Mouse (Mus musculus) liver, embryonic 14 days (tissue): ENCODE measurements around the gene Cenpk. TPM values are rescaled to one million over a fixed set of nuclear protein-coding genes. Genes with fewer than 3 reads are reported as not detected.

Experiments used
- polyA plus RNA-seq: library from polyadenylated mRNA; depleted of rRNA; stranded (reverse); fragments of >200 nt; gene quantifications from 2 replicates; pipeline ENCODE4 v1.2.3, GENCODE M21; 2012; rRNA removed

The Cenpk gene
- 47.8 and 53.5 TPM in 2 replicates for polyA plus RNA-seq

DNA sequence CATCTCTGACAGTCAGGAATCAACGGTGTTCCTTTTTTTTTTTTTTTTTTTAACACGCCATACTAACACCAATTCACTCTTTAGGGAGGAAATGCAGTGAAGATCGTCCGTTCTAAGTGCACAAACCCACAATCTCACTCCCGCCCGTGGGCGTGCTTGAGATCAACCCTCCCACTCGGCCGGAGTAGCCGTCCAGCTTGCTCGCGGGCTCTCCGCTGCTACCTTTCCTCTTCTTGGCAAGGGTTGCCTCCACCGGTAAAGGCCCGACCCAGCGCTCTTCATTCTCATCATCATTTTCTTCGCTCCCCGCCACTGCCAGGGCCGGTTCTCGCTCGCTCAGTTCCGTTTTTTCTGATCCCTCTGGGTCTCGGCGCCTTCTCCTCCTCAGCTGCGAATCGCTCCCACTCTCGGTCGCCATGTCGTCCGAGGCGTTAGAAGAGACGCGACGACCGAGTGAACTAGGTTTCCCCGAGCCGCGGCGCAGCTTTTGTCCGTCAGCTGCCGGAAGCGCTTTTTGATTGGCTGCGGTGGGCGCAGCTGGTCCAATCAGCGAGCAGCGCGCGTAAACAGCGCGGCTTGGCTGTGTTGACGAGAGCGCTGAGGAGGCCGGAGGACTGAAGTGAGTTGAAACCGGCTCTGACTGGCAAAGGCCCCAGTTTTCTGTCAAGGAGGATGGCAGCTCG lies at the start of gene Cenpk, which contains the start of gene Ppwd1:
Gene Cenpk (plus strand): TSS at position 228 of the 683 bp plus-strand sequence.
Gene Ppwd1 (minus strand): TSS at position 460 of the 683 bp plus-strand sequence.

DNA sequence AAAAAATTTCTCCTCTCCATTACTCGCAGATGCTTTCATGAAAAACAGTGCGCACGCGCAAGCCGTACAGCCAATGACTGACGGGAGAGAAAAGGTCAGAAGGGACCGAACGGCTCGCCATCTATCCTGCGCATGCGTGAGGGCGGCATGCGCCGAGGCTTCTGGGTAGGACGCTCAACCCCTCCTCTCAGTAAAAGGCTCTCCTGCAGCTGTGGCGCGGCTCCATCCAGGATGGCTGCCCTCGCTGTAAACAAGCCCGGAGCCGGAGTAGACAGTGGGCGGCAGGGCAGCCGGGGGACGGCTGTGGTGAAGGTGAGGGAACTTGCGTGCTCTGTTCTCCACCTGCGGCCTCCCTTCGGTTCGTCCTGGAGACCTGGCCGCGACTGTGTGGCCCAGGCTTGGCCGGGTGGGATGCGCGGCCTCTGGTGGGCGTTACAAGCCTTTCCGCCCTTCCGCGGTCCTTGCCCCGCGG lies 49.7 kb upstream of the Cenpk start, which contains the start of gene Trim23:
Gene Trim23 (plus strand): TSS at position 148 of the 472 bp plus-strand sequence.

DNA sequence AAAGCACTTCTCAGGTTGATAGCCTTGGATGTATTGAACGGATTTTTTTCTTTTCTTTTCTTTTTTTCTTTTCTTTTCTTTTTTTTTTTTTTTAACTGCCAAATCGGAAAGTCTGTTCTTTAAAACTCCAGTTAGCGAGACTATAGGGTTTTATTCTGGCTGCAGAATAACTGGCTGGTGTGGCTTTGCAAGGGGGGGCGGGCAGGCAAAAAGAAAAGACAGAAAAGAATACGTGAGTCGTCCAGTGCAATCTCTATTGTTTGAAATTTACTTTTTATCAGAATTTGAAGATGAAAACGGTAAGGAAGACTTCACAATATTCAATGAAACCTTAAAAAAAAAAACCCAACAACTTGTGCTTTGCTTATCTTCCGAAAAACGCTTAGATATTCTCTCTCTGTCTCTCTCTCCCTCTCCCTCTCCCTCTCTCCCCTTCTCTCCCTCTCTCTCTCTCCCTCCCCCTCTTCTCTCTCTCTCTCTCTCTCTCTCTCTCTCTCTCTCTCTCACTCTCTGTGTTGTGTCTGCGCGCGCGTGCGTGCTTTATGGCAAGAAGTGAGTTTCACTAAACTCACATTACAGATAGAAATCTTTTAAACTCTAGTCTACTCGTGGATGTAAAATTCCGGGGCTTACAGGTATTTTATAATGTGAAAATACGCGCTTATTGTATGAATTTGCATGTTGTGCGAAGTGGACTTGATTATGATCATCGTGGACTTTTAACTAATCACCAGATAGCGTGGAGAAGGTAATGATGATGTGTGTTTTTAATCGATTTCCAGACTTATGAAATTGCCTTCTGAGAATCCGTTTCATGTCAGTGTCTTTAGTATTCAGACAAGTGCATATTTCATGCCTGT lies 59.2 kb downstream of the Cenpk start, which contains the start of gene Adamts6:
Gene Adamts6 (plus strand): TSS at position 470 of the 860 bp plus-strand sequence.

Other genes starting within 250 kb of the Cenpk start
- gene Nln, start 119.0 kb upstream of the Cenpk start, polyA plus RNA-seq, result 5.5 and 7.2 TPM in 2 replicates
- 0.30 and 0.37 TPM in 2 replicates for gene Sgtb, start 118.9 kb upstream of the Cenpk start, polyA plus RNA-seq
- 8.6 and 10.6 TPM in 2 replicates for gene Trappc13, start 50.1 kb upstream of the Cenpk start, polyA plus RNA-seq
- 5.7 and 6.5 TPM in 2 replicates for gene Trim23, start 49.8 kb upstream of the Cenpk start, polyA plus RNA-seq
- gene Ppwd1, start 232 bp downstream of the Cenpk start, polyA plus RNA-seq, result 8.0 and 9.3 TPM in 2 replicates
- 0.44 and 0.49 TPM in 2 replicates for gene Adamts6, start 59.2 kb downstream of the Cenpk start, polyA plus RNA-seq